Mouse (Mus musculus): Measurements from ENCODE around the gene Asb3.

Asb3 gene

DNA sequence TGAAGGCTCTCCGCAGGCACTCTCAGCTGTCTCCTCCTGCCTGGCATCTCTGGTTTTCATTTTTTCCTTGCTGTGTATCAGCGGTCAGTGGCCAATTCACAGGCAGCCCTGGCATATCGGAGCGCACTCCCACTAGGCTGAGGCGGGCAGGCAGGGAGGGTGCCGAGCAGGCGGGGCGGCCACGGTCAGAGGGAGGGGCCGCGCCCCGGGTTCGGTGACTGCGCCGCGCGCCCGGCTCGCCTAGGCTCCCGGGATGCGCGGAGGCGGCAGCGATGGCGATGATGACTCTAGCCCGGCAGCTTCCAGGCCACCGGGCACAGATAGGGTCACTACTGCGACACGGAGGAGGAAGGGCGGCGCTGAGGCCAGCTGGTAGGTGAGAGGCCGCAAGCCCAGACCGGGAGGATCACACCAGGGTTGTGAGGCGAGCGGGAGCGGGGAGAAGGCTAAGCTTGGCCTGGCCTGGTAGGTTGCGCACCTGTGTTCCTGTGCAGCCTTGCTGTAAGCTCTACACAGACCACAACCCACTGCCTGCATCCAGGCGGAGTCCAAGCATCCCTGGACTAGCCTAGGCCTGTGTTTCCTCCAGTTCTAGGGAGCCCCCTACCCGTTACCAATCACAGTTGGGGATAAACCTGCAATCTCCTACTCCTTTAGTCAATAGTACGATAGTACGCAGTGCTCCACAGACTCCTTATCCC, at the start of gene Asb3, which contains the start of gene Gpr75:
Asb3 (plus strand) TSS at position 246 of the 701 bp plus-strand sequence.
Gpr75 (plus strand) TSS at position 188 of the 701 bp plus-strand sequence.
- no peak for DNase-seq (ENCODE audit: extremely low read depth, low read depth)

DNA sequence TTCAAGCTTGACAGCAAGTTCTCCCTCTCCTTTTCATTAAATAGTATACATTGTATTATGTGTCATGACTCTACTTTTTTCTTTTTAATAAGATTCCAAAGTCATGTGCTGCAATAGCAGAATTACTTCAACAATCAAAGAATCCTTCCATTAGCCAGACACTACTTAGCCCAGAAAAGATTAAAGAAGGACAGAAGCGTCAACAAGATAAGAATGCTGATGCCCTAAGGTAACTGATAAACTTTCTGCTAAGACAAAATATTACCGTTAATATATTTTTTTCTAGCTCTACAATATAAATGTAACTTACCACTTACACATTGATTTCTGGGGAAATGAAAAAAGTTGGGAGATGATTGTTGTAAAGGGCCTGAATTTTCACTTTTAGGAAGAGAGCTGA, 46.4 kb upstream of the Asb3 start:
- DNase-seq (ENCODE audit: extremely low read depth, low read depth) = no peak

DNA sequence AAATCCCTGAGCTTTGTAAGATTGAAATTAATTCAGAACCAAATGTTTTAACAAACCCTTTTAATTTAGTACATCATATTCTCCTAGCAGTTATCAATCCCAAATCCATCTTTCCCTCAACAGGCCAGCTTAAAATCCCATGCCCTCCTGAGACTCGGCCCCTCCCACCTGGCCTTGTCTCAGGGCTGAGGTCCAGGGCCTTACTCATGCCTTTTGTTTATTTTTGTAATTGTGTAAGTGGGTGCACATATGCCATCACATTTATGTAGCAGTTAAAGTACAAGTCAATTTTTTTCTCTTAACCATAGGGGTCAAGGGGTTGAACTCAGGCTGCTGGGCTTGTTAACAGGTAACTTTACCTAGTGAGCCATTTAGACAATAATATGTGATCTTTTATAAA, 40.9 kb upstream of the Asb3 start:
- DNase-seq (ENCODE audit: extremely low read depth, low read depth) = no peak

DNA sequence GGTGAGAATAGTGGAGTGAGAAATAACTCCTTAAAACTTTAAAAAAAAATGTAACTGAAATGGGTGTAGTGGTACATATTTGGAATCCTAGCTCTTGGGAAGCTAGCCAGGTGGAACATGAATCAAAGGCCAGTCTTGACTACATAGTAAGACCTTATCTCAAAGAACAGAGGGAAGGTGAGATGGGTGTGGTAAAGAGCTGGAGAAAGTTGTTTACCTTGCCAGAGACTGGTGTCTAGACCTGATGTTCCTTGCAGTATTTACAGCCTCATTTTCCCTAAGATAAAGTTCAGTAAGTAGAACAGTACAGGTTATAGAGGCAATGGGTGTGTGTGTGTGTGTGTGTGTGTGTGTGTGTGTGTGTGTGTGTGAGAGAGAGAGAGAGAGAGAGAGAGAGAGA, 12.8 kb upstream of the Asb3 start:
- no peak for DNase-seq (ENCODE audit: extremely low read depth, low read depth)

DNA sequence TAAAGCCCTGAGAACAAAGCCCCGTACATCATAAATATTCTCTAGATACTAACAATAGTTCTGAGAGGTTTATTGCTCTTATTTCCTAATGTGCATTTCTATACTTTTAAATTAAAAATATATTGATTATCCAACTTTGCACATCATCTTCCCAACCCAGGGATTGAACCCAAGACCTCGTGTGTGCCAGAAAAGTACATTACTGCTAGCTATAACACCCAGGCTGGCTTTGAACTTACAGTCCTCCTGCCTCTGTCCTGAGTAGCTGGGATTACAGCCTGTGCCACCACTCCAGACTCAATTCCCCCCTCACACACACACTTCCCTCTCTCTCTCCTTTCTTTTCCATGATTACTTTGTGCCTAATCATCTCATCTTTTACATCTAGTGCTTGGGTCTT, 2.9 kb downstream of the Asb3 start:
- no peak for DNase-seq (ENCODE audit: extremely low read depth, low read depth)

DNA sequence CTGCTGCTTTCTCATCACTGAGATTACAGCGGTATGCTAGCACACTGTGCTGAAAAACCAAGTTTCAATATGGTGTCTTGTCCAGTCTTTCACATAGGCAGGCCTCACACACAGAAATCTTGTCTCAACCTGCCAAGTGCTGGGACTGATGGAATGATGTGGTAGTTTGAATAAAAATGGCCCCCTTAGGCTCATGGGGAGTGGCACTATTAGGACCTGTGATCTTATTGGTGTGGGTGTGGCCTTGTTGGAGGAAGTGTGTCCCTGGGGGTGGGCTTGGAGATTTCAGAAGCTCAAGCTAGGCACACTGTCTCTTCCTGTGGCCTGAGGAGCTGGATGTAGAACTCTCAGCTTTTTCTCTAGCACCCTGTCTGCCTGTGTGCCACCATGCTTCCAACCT, 11.0 kb downstream of the Asb3 start:
- DNase-seq (ENCODE audit: extremely low read depth, low read depth) = no peak

DNA sequence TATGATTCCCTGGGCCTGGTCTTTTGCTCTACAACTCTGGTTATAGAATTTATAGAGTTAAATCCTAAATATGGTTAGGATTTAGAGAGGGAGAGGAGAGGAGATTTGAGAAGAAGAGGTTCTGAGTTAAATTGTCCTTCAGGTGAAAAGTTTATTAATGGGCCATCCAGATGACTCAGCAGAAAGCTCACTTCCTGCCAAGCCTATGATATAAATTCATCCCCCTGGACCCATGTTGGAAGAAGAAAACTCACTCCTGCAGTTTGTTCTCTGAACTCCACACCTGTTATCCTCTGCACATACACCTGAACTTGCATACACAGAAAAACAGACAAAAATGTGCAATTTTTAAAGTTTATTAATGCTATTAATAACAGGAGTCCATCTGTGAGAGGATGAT, 14.1 kb downstream of the Asb3 start:
- DNase-seq (ENCODE audit: extremely low read depth, low read depth) = no peak

DNA sequence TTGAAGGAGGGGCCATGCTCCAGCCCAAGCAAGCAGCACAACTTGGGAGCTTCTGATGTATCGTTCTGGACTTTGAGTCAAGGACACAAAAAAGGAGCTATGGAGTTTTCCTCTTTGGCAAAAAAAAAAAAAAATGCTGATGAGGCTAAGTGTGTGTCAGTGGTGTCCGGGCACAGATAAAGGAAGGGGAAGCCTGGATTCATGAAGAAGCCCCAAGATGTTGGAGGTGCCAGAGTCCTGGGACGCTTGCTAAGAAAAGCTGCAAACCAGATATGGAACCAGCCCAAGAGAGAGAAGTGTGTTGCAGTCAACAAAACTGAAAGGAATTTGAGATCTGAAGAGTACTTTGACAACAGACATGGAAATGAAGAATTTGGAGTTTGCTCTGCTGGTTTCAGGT, 27.1 kb downstream of the Asb3 start:
- DNase-seq (ENCODE audit: extremely low read depth, low read depth) = no peak

DNA sequence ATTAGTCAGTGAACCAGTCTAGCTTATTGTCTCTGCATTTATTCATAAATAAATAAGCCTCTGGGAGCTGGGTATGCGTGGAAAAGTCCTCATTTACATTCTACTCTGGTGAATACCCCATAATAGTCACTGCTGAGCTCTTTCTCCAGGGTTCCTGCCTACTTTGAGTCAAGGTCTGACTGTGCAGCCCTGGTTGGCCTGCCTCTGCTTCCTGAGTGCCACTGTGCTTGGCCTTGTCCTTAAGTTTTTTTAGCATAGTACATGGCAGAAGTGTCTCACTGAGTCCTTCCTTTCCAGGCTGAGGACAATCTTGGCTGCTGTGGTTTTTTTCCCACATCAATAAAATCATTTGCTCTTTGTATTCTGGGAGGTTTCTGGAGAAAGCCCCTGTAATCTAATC, 35.4 kb downstream of the Asb3 start:
- no peak for DNase-seq (ENCODE audit: extremely low read depth, low read depth)

DNA sequence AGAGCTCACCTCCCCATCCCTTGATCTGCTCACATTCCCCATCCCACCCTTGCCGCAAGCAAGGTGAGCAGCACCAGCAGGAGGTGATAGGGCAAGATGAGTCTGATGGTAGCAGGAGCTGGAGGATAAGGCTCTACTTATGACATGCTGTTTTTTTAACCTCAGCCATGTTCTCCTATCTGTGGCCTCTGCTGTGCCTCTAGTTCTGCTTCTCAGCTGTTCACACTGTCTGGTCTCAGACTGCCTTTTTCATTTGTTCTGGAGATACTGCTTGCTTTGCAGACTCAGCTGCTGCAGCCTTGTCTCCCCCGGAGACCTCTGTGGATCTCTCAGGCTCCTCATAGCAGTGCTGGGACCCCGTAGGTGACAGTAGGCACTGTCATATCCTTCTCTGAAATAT, 38.1 kb downstream of the Asb3 start:
- no peak for DNase-seq (ENCODE audit: extremely low read depth, low read depth)

DNA sequence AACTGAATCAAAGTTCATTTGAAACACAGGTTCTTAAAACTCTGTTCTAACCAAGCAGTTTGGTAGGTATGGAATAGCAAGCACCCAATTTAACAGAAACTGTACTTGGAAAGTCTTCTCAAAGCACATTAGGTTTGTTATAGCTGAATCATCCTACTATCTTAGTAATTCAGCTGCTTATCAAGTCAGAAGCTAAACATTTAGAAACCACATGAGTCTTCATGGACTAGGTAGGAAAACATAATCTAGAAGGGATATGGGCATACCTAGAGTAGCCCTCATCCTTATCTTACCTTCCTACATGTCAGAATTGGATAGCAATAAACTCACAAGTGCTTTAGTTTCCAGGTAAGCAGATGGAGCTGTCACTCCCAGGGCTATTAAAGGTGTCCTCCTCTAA, 42.9 kb downstream of the Asb3 start:
- peak; percentile 40 for DNase-seq (ENCODE audit: extremely low read depth, low read depth)

DNA sequence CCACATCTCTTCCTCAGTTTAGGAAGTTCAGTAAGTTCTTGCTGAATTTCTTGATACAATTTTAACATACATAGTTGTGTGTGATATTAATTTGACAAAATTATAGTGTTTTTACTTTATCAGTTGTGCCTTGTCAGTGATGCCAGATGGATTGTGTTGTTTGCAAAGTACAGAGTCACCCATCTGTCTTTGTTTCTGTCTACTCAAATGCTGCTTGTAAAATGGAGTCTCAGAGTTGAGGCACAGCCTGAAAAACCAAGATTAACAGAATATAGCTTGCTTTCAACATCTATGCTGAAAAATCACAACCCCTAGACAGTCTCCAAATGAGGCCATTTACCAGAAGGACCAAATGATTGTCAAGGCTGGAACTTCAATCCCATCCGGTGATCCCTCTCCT, 43.3 kb downstream of the Asb3 start:
- no peak for DNase-seq (ENCODE audit: extremely low read depth, low read depth)

DNA sequence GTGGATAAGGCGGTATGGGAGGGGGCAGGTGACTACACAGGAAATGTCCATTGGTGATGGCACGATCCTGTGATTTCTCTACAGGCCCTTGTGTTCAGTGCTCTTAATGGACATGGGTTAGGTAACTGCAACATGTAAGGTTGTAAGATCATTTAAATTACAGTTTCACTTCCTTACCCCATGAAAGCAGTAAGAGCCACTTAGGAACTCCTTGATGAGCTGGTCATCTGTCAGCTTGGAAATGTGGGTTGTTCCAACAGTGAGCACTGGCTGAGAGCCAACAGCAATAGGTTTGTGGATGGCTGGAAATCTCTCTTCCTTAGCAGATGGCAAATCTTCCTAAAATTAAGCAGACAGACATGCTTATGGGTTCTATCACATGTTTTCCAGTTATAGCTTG, 58.3 kb downstream of the Asb3 start:
- DNase-seq (ENCODE audit: extremely low read depth, low read depth) = no peak

DNA sequence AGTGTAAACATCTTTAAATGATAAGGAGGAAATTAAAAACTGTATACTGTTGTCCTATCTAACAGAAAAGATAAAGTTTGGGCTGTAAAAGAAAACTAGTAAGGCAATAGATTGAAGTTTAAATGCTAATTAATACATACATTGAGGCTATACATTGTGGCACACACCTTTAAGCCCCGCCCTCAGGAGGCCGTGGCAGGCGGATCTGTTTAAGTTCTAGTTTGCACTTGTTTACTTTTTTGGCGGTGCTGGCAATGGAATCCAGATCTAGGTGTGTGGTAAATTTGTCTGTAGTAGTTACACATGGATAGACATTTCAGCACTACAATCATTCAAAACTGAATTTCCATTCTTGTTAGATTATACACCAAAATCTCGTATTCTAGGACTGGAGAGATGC, 67.6 kb downstream of the Asb3 start:
- DNase-seq (ENCODE audit: extremely low read depth, low read depth) = peak; percentile 13

DNA sequence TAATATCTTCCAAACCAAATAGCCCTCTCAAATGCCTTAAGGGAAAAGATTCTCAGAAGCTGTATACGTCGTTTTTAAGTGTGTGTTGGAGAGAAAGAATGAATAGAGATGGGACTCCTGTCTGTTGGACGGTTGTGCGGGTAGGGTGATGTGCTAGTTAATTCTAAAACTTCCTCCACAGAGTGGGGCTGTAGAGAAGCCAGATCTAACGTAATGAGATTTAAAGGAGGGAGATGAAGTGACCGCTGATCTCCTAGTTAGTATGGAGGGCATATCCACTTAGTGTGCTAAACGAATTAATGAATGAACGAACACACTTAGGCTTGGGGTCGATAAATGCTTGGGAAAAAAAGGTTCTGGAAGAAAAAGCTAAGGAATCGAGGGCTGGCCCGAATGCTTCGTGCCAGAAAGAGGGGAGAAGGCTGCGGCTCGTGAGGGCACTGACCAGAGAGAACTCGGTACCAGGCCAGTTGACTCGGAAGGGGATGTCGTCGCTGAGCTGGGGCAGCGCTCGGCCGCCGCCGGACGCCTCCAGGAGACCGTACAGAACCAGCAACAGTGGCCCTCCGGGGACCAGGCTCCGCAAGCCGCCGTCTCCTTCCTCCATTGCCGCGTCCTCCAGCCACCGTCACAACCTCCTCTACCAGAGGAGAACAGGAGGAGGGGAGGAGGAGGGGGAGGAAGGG, 68.4 kb downstream of the Asb3 start:
- peak; percentile 11 for DNase-seq (ENCODE audit: extremely low read depth, low read depth)

DNA sequence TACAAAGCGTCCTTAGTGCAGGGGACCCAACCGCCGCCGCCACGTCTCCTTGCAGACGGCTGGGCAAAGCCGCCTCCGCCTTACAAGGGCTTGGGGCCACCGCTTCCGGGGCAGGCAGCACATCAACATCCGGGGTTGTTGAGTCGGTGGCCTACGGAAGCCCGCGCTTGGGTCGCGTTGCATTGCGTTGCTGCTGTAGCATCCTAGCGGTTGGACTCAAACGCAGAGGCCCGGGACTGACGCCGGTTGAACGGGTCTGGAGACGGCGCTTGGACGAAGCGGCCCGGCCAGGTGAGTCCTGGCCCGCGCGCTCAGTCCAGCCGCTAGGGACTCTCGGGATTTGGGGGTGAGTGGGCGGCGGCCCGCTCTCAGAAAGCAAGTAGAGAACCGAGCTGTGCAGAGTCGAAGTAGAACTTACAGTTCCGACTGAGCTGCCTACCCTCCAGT, 69.1 kb downstream of the Asb3 start, which contains the start of gene Erlec1:
Erlec1 (minus strand) TSS at position 57 of the 447 bp plus-strand sequence.
- peak; percentile 68 for DNase-seq (ENCODE audit: extremely low read depth, low read depth)

DNA sequence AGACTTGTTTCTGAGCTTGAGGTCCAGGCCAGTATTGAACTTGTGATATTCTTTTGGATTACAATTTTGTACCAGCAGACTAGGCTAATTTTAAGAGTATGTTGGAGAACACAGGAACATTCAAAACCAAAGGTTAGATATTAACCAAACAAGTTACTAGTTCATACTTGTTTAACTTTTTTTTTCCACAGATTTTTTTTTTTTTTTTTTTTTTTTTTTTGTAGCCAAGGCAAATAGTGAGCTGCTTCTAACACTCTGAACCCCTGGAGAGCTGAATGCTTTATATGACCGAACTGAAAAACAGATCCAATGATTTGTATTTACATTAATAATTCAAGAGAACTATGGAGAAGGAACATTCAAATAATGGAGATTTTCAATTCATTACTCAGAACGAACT, 100.0 kb downstream of the Asb3 start:
- DNase-seq (ENCODE audit: extremely low read depth, low read depth) = no peak

DNA sequence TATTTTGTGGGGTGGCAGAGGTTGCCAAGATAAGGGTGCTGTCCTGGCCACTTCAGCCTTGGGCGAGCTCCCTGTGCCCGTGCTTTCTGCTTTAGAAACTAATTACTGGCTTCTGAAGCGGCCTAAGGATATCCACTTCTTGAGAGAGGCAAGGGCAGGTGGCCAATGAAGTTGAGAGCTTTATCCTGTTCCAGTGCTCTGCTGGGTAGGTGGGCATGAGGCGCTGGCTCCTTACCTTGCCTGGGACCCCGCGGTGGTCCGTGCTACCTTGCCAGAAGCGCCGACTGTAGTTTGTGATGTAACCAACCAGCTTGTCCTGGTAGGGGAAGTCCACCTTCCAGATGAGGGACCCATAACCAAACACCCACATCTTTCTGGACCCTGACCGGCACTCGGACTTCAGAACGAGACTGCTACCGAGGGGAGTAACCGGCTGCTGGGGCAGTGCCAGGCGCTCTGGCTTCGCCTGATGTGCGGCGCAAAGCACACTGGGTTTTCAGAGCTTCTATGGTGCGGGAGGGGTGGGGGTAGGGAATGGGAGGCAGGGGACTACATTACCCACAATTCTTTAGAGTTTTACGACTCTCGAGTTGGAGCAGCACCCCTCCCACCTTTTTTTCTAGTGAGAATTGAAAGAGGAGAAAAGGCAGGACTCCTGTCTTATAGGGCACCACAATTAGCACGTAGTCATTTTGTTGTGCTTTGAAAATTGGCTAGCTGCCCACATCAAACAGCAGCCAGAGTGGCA, 100.8 kb downstream of the Asb3 start, which contains the start of gene Chac2:
Chac2 (minus strand) TSS at position 474 of the 748 bp plus-strand sequence.
- DNase-seq (ENCODE audit: extremely low read depth, low read depth) = peak; percentile 97

DNA sequence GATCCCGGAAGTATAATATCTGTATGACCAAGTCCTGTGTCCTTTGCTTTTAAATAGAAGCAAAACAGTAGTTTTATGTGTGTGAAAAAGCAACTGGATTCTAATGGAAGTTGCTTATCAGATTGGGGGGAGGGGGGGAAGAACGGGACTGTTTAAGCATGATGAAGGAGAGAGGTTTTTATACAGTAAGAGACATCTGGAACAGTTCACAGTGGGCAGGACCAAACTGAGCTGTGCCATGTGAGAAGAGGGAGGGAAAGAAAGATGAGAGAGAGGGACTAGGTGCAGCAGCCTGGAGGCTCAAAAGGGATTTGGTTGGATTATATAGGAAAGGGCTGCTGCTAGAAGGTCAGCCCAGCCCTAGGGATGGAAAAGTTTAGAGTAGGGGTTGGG, 101.4 kb downstream of the Asb3 start:
- no peak for DNase-seq (ENCODE audit: extremely low read depth, low read depth)

DNA sequence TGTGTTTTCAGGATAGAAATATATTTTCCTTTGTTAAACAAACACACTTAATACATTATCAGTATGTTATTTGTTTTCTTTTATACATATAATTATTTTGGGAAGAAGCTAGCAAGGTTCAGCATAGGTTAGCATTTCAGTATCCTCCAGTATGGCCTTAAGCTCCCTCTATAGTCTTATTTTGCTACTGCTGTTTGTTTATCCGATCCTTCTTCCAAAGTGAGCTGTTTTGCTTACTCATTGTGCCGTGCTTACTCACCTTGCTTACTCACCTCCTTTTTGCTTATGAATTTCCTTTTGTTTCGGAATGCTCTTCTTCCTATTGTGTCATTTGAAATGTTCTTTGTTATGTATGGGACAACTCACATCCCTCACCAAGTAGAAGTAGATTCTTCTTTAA, 111.5 kb downstream of the Asb3 start:
- DNase-seq (ENCODE audit: extremely low read depth, low read depth) = no peak

DNA sequence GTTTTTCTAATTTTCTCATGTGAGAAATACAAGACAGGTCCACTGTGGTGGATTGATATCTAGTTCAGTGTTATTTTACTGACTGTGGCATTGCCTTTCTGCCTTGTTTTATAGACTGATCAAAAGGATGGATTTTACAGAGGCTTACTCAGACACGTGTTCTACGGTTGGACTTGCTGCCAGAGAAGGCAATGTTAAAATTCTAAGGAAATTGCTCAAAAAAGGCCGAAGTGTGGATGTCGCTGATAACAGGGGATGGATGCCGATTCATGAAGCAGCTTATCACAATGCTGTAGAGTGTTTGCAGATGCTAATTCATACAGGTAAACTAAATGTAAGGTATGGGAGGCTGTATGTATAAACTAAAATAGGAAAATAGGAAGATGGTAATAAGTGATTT, 113.0 kb downstream of the Asb3 start:
- no peak for DNase-seq (ENCODE audit: extremely low read depth, low read depth)

DNA sequence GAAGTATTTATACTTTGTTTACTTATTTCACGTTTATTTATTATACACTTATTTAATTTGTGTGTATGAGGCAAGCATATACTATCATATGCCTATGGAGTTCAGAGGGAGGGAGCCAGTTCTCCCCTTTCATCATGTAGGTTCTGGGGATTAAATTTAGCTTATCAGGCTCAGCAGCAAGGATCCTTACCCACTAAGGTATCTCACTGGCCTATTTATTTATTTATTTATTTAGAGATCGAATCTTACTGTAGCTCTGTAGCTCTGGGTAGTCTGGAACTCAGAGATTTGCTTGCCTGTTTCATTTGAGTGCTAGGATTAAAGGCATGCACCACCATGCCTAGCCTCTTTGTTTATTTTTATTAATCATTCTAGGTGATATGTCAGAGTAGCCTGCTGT, 113.5 kb downstream of the Asb3 start:
- no peak for DNase-seq (ENCODE audit: extremely low read depth, low read depth)

Data from MEL-GATA-1-ER (cell line).